Mouse (Mus musculus) cerebellum, adult 9-11 months (tissue): ENCODE measurements at regions not wholly inside any gene's neighbourhood (a gene's known extent, or its start where the extent isn't known, plus 50 kb on each side); places are given as distances from the start of the nearest gene placed in this dataset.

Experiments
- DNase-seq: peaks from one replicate; pipeline ENCODE4 v3.0.0; 2022

GRCm38 (mm10) chr16:46807476-46807875 is 309.2 kb upstream of the Nectin3 start:
- DNase-seq, result no peak

GRCm38 (mm10) chr16:46776367-46776766 is 278.0 kb upstream of the Nectin3 start:
- DNase-seq, result no peak

GRCm38 (mm10) chr16:46769383-46769782 is 271.1 kb upstream of the Nectin3 start:
- no peak for DNase-seq

- no peak for DNase-seq
These were observed 270.1 kb upstream of the Nectin3 start for GRCm38 (mm10) chr16:46768376-46768775.

- DNase-seq, result no peak
These were observed 236.8 kb upstream of the Nectin3 start for GRCm38 (mm10) chr16:46735140-46735539.

GRCm38 (mm10) chr16:46728424-46728823 is 230.1 kb upstream of the Nectin3 start:
- DNase-seq, result no peak

GRCm38 (mm10) chr16:46723660-46724059 is 225.3 kb upstream of the Nectin3 start:
- DNase-seq, result no peak

GRCm38 (mm10) chr16:46679787-46680186 is 181.5 kb upstream of the Nectin3 start:
- no peak for DNase-seq

GRCm38 (mm10) chr16:46669590-46669989 is 171.3 kb upstream of the Nectin3 start:
- no peak for DNase-seq

- no peak for DNase-seq
These were observed 167.2 kb upstream of the Nectin3 start for GRCm38 (mm10) chr16:46665566-46665965.

GRCm38 (mm10) chr16:46663008-46663407 is 164.7 kb upstream of the Nectin3 start:
- no peak for DNase-seq

GRCm38 (mm10) chr16:46655041-46655440 is 156.7 kb upstream of the Nectin3 start:
- DNase-seq, result no peak

GRCm38 (mm10) chr16:46625807-46626206 is 127.5 kb upstream of the Nectin3 start:
- no peak for DNase-seq

- no peak for DNase-seq
These were observed 124.9 kb upstream of the Nectin3 start for GRCm38 (mm10) chr16:46623246-46623645.

- DNase-seq, result no peak
These were observed 121.5 kb upstream of the Nectin3 start for GRCm38 (mm10) chr16:46619871-46620270.

GRCm38 (mm10) chr16:46617544-46618335 is 119.4 kb upstream of the Nectin3 start:
- DNase-seq, result no peak

GRCm38 (mm10) chr16:46616606-46617005 is 118.3 kb upstream of the Nectin3 start:
- no peak for DNase-seq

- DNase-seq, result no peak
These were observed 114.9 kb upstream of the Nectin3 start for GRCm38 (mm10) chr16:46613062-46613818.

- no peak for DNase-seq
These were observed 107.5 kb upstream of the Nectin3 start for GRCm38 (mm10) chr16:46605879-46606203.

- no peak for DNase-seq
These were observed 106.9 kb upstream of the Nectin3 start for GRCm38 (mm10) chr16:46605001-46605878.

GRCm38 (mm10) chr16:46592618-46593253 is 94.4 kb upstream of the Nectin3 start:
- no peak for DNase-seq

- DNase-seq, result no peak
These were observed 88.7 kb upstream of the Nectin3 start for GRCm38 (mm10) chr16:46587056-46587455.

GRCm38 (mm10) chr16:46584502-46584901 is 86.2 kb upstream of the Nectin3 start:
- peak; percentile 48 for DNase-seq
